Mouse (Mus musculus) hindbrain, embryonic 12.5 days (tissue): ENCODE measurements around the gene Stpg4. TPM values are rescaled to one million over a fixed set of nuclear protein-coding genes. Genes with fewer than 3 reads are reported as not detected.

Experiments used
- ATAC-seq: fragments of 200-750 bp; cut with Nextera tagmentation; 2 replicates; pipeline ENCODE4 v1.8.0; 2017; ENCODE audit warnings: moderate TSS enrichment; ENCODE audit not compliant: low FRiP score
- H3K27ac ChIP-seq: fragments of 300-500 bp; sonication (generic); 2 replicates; pipeline ENCODE4 v1.5.1; 2016; ENCODE audit warnings: mild to moderate bottlenecking
- H3K27me3 ChIP-seq: fragments of 300-500 bp; sonication (generic); 2 replicates; pipeline ENCODE4 v1.6.1; 2016; ENCODE audit warnings: mild to moderate bottlenecking
- H3K36me3 ChIP-seq: fragments of 300-500 bp; sonication (generic); 2 replicates; pipeline ENCODE4 v1.6.1; 2016; ENCODE audit warnings: mild to moderate bottlenecking
- H3K4me1 ChIP-seq: fragments of 300-500 bp; sonication (generic); 2 replicates; pipeline ENCODE4 v1.6.1; 2016
- H3K4me2 ChIP-seq: fragments of 300-500 bp; sonication (generic); replicated peaks from 2 replicates; pipeline ENCODE4 v1.6.1; 2016; ENCODE audit warnings: mild to moderate bottlenecking
- H3K4me3 ChIP-seq: fragments of 300-500 bp; sonication (generic); 2 replicates; pipeline ENCODE4 v1.5.1; 2016; ENCODE audit warnings: mild to moderate bottlenecking
- H3K9ac ChIP-seq: fragments of 300-500 bp; sonication (generic); 2 replicates; pipeline ENCODE4 v1.6.1; 2016; ENCODE audit warnings: mild to moderate bottlenecking, moderate library complexity
- H3K9me3 ChIP-seq: fragments of 300-500 bp; sonication (generic); replicated peaks from 2 replicates; pipeline ENCODE4 v1.6.1; 2016; ENCODE audit warnings: mild to moderate bottlenecking
- WGBS: fragments of 180-500 bp; shearing (Covaris S2); methylation state at CpG from one replicate; pipeline ENCODE4 v1.1.7; 2016; 5-methylcytosine and 5-hydroxymethylcytosine counted together
- polyA plus RNA-seq: library from polyadenylated mRNA; unstranded; fragments of >200 nt; fragmentation: Nextera tagmentation; extraction: Ambion mirVana; gene quantifications from 2 replicates; pipeline ENCODE4 v1.2.1, GENCODE M21; 2016

Stpg4 gene
- 0.34 TPM in 1 of 2 replicates, not detected in the other for polyA plus RNA-seq

DNA sequence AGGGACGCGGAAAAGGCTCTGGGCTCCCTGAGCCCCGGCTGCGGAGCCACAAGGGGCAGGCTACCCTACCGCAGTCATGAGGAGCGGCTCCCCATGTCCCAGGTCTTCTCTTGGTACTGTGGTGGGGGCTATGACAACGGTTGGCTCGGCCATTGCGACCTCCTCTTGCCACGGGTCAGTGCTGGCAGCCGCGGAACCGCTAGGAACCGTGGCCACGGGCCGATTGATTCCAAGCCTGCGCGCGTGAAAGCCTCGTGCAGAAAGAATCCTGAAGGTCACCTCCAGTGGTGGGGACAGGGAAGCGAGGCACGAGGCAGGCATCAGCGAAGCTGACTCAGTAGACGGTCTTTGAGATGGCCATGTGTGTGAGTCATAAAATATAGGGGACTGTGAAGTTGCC is at the start of gene Stpg4:
Gene Stpg4, minus strand, starts transcription at position 231 of the 400 bp plus-strand sequence.
- H3K4me1 ChIP-seq = no peaks in the 10 kb centered on the region
- H3K27ac ChIP-seq = peak within 1 kb of the TSS; percentile 18; the same call in 1 of the 2 replicates
- no peak within 1 kb of the TSS for H3K4me2 ChIP-seq
- H3K9ac ChIP-seq = no peak within 1 kb of the TSS; the same call in 1 of the 2 replicates
- H3K27me3 ChIP-seq = no peaks in the 10 kb centered on the region
- H3K36me3 ChIP-seq = peaks cover 37% of the 10 kb centered on the region
- no peak within 1 kb of the TSS for H3K4me3 ChIP-seq
- no peaks in the 10 kb centered on the region for H3K9me3 ChIP-seq
- 52% methylated on average over 24 of the region's 24 CpGs for WGBS
- ATAC-seq = peak; percentile 54

DNA sequence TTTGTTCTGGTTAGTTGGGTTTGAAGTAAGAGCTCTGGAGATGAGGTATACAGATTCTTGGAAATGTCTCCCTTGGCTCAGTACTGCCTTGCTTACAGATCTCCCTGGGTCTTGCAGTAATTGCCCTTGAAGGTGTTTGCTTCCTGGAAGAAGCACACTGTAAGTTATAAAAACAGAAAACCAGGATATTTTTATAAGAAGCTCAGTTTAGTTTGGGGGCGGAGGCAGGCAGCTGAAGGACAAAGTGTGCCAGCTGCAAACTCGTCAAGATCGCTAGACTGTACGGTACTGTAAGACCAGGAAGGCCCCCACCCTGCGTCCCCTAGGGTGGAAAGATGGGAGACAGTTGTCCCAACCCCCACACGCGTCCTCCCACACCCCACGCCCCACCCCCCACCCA is 47.8 kb upstream of the Stpg4 start:
- Histone ChIP-seq H3K4me3 (no peak overlapping the region), H3K9ac (no peak overlapping the region), H3K9me3 (no peaks in the 10 kb centered on the region), H3K4me1 (peaks cover 31% of the 10 kb centered on the region), H3K27ac (no peak overlapping the region), H3K36me3 (no peaks in the 10 kb centered on the region), H3K27me3 (peaks cover 9% of the 10 kb centered on the region; the same call in 1 of the 2 replicates), H3K4me2 (no peak overlapping the region)
- WGBS = 69% methylated on average over 8 of the region's 8 CpGs
- no peak for ATAC-seq

DNA sequence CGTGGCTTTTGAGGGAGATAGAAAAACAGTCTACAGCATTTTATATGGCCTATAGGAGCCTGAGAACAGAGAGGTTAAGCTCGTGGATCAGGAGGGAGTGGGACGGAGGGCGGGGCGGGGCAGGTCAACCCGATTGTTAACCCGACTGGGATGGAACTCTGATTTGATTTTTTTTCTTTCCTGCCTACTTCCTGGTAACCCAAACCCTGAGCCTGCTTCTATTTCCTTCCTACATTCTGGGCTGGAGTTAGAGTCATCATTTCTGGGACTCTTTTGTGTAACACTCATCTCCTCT is 46.9 kb upstream of the Stpg4 start:
- Histone ChIP-seq H3K9me3 (no peaks in the 10 kb centered on the region), H3K9ac (no peak overlapping the region), H3K4me1 (peaks cover 31% of the 10 kb centered on the region), H3K27ac (no peak overlapping the region), H3K4me3 (peak overlapping the region; percentile 24), H3K27me3 (peaks cover 9% of the 10 kb centered on the region; the same call in 1 of the 2 replicates), H3K36me3 (no peaks in the 10 kb centered on the region), H3K4me2 (peak overlapping the region; percentile 50)
- 0% methylated on average over 7 of the region's 7 CpGs for WGBS
- peak; percentile 17; the same call in 1 of the 2 replicates for ATAC-seq

DNA sequence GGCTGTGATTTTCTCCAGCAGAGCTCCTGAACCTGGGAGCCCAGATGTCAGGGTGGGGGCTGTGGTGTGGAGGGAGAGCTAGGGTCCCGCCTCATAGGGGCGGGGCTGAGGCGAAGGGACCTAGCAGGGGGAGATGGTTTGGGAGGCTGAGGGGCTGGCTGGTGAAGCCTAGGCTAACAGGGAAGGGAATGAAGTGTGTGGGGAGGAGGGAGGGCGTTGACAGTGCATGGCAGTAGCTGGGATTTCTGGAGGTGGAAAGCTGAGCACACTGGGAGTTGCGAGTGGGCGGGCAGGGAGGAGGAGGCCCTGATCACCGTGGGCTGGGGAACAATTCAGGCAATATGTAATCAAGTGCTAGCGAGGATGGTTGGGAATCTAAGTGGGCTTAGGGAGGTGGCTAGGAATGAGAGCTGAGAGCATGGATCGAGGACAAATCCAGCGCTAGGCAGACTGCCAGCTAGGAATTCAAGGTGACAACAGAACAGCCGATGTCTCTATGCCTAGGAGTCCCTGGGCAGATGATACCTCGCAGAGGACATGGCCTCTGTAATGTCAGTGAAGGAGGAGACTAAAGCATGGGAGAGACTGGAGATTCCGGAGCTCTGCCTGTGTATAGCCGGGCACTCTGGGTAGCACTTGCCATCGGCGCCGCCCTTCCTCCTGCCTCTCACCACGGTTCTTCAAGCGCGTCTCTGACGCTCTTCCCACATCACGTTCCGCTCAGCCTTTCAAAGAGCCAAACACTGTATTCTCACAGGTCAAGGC is 46.4 kb upstream of the Stpg4 start:
- H3K9me3 ChIP-seq = no peaks in the 10 kb centered on the region
- H3K9ac ChIP-seq = peak overlapping the region; percentile 44
- peak overlapping the region; percentile 24 for H3K4me3 ChIP-seq
- peaks cover 9% of the 10 kb centered on the region; the same call in 1 of the 2 replicates for H3K27me3 ChIP-seq
- ATAC-seq = peak; percentile 67
- peak overlapping the region; percentile 50 for H3K4me2 ChIP-seq
- no peaks in the 10 kb centered on the region for H3K36me3 ChIP-seq
- H3K27ac ChIP-seq = no peak overlapping the region
- peaks cover 31% of the 10 kb centered on the region for H3K4me1 ChIP-seq
- under 1% methylated on average over 23 of the region's 23 CpGs for WGBS

DNA sequence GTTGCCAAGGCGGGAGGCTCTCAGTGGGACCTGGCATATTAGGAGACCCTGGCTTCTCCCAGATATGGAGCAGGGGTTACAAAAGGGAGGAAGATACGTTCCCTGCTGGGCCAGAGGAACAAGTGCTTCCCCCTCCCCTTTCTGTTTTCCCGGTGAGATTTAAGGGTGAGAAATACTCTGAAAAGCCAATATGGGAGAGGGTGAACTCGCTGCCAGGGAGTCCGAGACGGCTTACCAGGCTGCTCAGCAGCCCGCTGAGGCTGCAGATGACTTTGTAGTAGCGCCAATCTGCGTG is 45.8 kb upstream of the Stpg4 start:
- no peak for ATAC-seq
- peaks cover 27% of the 10 kb centered on the region for H3K4me1 ChIP-seq
- H3K9ac ChIP-seq = peak overlapping the region; percentile 44
- H3K4me3 ChIP-seq = peak overlapping the region; percentile 24
- H3K36me3 ChIP-seq = no peaks in the 10 kb centered on the region
- peak overlapping the region; percentile 50 for H3K4me2 ChIP-seq
- H3K27ac ChIP-seq = no peak overlapping the region
- WGBS = 8% methylated on average over 9 of the region's 9 CpGs
- no peaks in the 10 kb centered on the region for H3K9me3 ChIP-seq
- peaks cover 9% of the 10 kb centered on the region; the same call in 1 of the 2 replicates for H3K27me3 ChIP-seq

DNA sequence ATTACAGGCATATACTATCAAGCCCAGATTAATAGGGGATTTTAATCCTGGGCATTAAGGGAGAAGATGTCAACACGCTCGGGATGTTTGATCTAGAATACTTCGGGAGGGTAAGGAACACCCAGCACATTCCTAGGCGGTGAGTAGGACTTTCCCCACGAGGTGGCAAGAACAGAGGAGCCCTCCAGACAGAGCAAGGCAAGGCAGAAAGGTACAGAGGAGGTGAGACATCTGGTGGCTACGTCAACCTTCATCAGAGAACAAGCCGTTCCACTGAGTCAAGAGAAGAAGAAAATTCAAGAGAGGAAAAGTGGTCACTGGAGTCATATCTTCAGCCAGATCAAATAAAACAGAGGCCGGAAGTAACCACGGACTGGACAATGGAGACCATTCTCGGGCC is 45.3 kb upstream of the Stpg4 start:
- no peak overlapping the region for H3K9ac ChIP-seq
- no peak for ATAC-seq
- peaks cover 9% of the 10 kb centered on the region; the same call in 1 of the 2 replicates for H3K27me3 ChIP-seq
- WGBS = 56% methylated on average over 10 of the region's 10 CpGs
- no peak overlapping the region for H3K27ac ChIP-seq
- H3K36me3 ChIP-seq = no peaks in the 10 kb centered on the region
- 0 out of 2 replicates have a peak overlapping the region, but pooled peaks have one; percentile 24 for H3K4me3 ChIP-seq
- peak overlapping the region; percentile 50; the same call in 1 of the 2 replicates for H3K4me2 ChIP-seq
- H3K4me1 ChIP-seq = peaks cover 23% of the 10 kb centered on the region
- no peaks in the 10 kb centered on the region for H3K9me3 ChIP-seq

DNA sequence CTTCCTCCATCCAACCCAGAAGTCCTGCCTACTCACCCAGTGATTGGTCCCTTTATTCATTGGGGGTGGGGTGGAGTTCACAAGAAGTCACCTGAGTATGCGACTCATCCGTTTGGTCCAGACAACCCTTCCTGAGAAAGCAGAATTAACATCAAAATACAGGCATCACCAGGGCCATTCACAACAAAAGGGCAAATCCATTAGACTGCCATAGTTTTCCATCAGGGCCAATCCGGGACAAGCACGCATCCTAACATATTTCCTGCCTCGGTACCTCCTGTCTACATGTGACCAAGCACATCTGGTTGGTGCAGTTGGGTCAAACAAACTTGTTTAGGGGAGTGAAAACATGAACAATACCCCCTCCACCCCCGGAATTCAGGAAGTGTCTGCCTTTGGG is 44.1 kb upstream of the Stpg4 start:
- 50% methylated on average over 6 of the region's 6 CpGs for WGBS
- no peaks in the 10 kb centered on the region for H3K9me3 ChIP-seq
- no peak overlapping the region for H3K4me2 ChIP-seq
- no peak for ATAC-seq
- no peak overlapping the region for H3K9ac ChIP-seq
- no peak overlapping the region for H3K27ac ChIP-seq
- H3K27me3 ChIP-seq = peaks cover 9% of the 10 kb centered on the region; the same call in 1 of the 2 replicates
- H3K4me1 ChIP-seq = peaks cover 21% of the 10 kb centered on the region
- no peak overlapping the region for H3K4me3 ChIP-seq
- no peaks in the 10 kb centered on the region for H3K36me3 ChIP-seq

DNA sequence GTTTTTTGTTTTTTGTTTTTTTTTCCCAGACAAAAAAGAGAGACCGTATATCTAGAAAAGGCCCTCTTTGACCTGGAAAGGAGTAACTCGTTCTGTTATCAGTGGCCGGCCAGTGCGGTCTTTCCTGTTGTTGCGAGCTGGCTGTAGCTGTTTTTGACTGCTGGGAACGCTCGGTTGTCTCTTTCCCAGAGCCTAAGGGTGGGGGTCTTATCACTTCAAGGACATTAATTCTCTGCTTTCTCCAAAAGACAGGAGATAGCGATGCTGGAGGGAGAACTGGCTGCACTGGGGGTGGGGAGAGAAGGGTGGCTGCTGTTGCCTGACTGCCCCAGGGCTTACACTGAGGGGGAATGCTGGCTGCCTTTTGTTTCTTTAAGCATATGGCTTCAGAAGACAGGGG is 43.3 kb upstream of the Stpg4 start:
- H3K4me3 ChIP-seq = no peak overlapping the region
- H3K9me3 ChIP-seq = no peaks in the 10 kb centered on the region
- no peak overlapping the region for H3K9ac ChIP-seq
- 70% methylated on average over 8 of the region's 8 CpGs for WGBS
- H3K27ac ChIP-seq = no peak overlapping the region
- H3K4me1 ChIP-seq = peaks cover 21% of the 10 kb centered on the region
- ATAC-seq = no peak
- no peaks in the 10 kb centered on the region for H3K36me3 ChIP-seq
- no peak overlapping the region for H3K4me2 ChIP-seq
- peaks cover 9% of the 10 kb centered on the region; the same call in 1 of the 2 replicates for H3K27me3 ChIP-seq

DNA sequence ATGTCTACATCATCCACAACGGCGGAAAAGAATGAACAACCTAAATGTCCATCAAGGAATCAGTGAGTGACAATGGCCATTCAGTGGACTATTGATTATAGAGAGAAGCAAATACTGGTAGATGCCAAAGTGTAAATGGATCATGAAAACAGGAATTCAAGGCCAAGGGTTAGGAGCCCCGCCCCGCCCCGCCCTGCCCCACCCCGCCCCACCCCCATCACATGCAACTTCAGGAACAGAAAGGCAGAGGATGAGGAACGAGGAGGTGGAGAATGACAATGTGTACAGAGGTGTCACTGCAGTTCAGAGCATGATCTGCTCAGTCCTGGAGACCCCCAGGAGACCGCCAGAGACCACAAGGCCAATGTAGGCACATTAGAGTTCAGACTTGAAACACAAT is 42.7 kb upstream of the Stpg4 start:
- H3K9me3 ChIP-seq = no peaks in the 10 kb centered on the region
- WGBS = 67% methylated on average over 8 of the region's 8 CpGs
- peaks cover 20% of the 10 kb centered on the region for H3K4me1 ChIP-seq
- no peak for ATAC-seq
- no peaks in the 10 kb centered on the region for H3K36me3 ChIP-seq
- H3K9ac ChIP-seq = no peak overlapping the region
- no peak overlapping the region for H3K4me2 ChIP-seq
- H3K27ac ChIP-seq = no peak overlapping the region
- peaks cover 6% of the 10 kb centered on the region; the same call in 1 of the 2 replicates for H3K27me3 ChIP-seq
- H3K4me3 ChIP-seq = no peak overlapping the region

DNA sequence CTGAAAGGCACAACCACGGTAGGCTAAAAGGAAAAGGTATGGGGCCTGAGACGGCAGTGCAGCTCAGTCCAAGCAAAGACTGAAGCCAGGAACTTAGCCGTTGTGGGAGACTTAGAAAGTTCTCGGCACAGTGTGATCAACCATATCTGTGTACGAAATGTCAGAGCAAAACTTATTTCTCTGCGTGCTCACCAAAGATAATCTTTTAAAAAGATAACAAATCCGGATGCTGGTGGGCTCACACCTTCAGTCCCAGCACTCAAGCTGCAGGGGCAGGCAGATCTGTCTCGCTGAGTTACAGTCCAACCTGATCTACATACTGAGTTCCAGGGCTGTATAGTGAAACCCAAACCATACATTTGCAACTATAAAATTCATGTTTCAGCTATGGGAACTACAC is 41.9 kb upstream of the Stpg4 start:
- H3K9me3 ChIP-seq = no peaks in the 10 kb centered on the region
- no peak overlapping the region for H3K4me3 ChIP-seq
- H3K36me3 ChIP-seq = no peaks in the 10 kb centered on the region
- no peak overlapping the region for H3K27ac ChIP-seq
- H3K9ac ChIP-seq = no peak overlapping the region
- H3K27me3 ChIP-seq = no peaks in the 10 kb centered on the region
- WGBS = 81% methylated on average over 8 of the region's 8 CpGs
- ATAC-seq = no peak
- peaks cover 12% of the 10 kb centered on the region for H3K4me1 ChIP-seq
- no peak overlapping the region for H3K4me2 ChIP-seq

DNA sequence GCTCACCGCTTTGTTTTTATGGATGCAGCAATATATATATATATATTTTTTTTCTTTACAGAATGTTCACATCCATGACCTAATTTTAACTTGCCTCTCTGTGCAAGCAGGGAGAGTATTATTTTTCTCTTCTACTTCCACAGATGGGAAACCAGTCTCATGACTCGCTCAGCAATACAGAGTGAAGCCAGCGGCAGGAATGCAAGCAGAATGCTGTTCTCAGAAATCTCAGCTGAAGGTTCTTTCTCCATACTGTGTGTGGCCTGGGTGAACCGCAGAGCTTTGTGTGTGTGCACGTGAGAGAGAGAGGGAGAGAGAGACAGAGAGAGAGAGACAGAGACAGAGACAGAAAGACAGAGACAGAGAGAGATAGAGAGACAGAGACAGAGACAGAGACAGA is 41.1 kb upstream of the Stpg4 start:
- no peak overlapping the region for H3K4me3 ChIP-seq
- no peaks in the 10 kb centered on the region for H3K9me3 ChIP-seq
- no peak overlapping the region for H3K27ac ChIP-seq
- no peak overlapping the region for H3K4me2 ChIP-seq
- no peak overlapping the region for H3K9ac ChIP-seq
- H3K4me1 ChIP-seq = peaks cover 6% of the 10 kb centered on the region
- ATAC-seq = no peak
- H3K36me3 ChIP-seq = no peaks in the 10 kb centered on the region
- H3K27me3 ChIP-seq = no peaks in the 10 kb centered on the region
- WGBS = 68% methylated on average over 5 of the region's 5 CpGs

DNA sequence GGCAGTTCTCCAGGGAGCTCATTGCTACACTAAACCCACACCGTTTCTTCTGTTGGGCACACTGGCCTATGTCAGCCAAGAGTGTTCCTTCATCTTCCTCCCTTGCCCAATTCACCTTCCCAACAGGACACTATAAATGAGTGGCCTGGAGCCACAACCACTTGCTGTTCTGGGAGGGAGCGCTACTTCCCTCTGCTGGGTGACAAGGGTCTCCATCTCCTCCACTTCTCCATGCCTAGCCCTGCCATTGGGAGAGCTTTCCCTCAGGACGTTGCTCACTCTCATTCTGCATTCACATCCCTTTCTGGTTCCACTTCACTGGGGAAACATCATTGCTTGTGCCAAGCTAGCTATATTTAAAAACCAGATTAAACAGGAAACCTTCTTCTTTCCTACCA is 34.0 kb upstream of the Stpg4 start:
- no peaks in the 10 kb centered on the region for H3K36me3 ChIP-seq
- no peak overlapping the region for H3K9ac ChIP-seq
- H3K4me3 ChIP-seq = no peak overlapping the region
- WGBS = 36% methylated on average over 3 of the region's 3 CpGs
- no peak overlapping the region for H3K4me2 ChIP-seq
- ATAC-seq = 0 out of 2 replicates have a peak, but pooled peaks have one; percentile 20
- H3K27me3 ChIP-seq = no peaks in the 10 kb centered on the region
- H3K27ac ChIP-seq = 0 out of 2 replicates have a peak overlapping the region, but pooled peaks have one; percentile 13
- H3K9me3 ChIP-seq = no peaks in the 10 kb centered on the region
- H3K4me1 ChIP-seq = peaks cover 37% of the 10 kb centered on the region
